ENCODE assay signal across 25 mouse cellular contexts in genomic region chr2:156468890-156469289, GRCm38 (mm10). TPM values are rescaled to one million over a fixed set of nuclear protein-coding genes. Genes with fewer than 3 reads are reported as not detected.
DNase-seq lines count a peak whose midpoint lies in the region; ATAC-seq and TF ChIP-seq lines count a peak whose summit lies in the region.
"Had no signal": no experiment of that assay in that cellular context is flagged by ENCODE, and none has a peak within 500 bp of the region (broad histone marks: within the 10 kb centered on the region; RNA-seq: fewer than 3 reads in every experiment).

No protein-coding gene starts in this region.

- DNase-seq in cerebellum, adult 9-11 months, result peak; percentile 5
- DNase-seq in cerebellum, adult 11 months, result no peak
- DNase-seq in forebrain, postnatal 0 days, result peak; percentile 70
- peak; percentile 56 to 60 for DNase-seq in left cerebral cortex, postnatal 14 days (ENCODE audit: low spot score in 2 of 2)
- DNase-seq in left cerebral cortex, postnatal 36 days (ENCODE audit: low spot score in 2 of 2), result no peak
- DNase-seq in right cerebral cortex, postnatal 4 days, result peak; percentile 65
- no peak for DNase-seq in right cerebral cortex, postnatal 36 days (ENCODE audit: low spot score in 2 of 2)
- DNase-seq: adrenal gland, postnatal 10 days; B cell, adult 2 months; cerebellum, adult 2 months; cerebellum, postnatal 14 days; embryo, embryonic 11 days; gastrocnemius, postnatal 10 days; heart, adult 18-20 months; heart, postnatal 10 days; heart, postnatal 4 days had no signal

- peaks cover 4% of the 10 kb centered on the region; the same call in 1 of the 2 replicates for H3K4me1 ChIP-seq in forebrain, postnatal 0 days (ENCODE audit: insufficient read depth)
- peaks cover 2% of the 10 kb centered on the region; the same call in 1 of the 2 replicates for H3K4me1 ChIP-seq in forebrain, embryonic 12.5 days

- peak; percentile 36; the same call in 1 of the 2 replicates for ATAC-seq in forebrain, postnatal 0 days
- ATAC-seq in forebrain, embryonic 12.5 days (ENCODE audit: low FRiP score), result no peak
- ATAC-seq: CD4-positive, CD25-positive, alpha-beta regulatory T cell, adult 4 months; hindbrain, embryonic 16.5 days; inflammation-experienced regulatory T-cells, adult 6 months; intestine, postnatal 0 days had no signal

- H3K27me3 ChIP-seq in forebrain, postnatal 0 days (ENCODE audit: insufficient read depth, low read length), result no peaks in the 10 kb centered on the region
- no peaks in the 10 kb centered on the region; the same call in 1 of the 2 replicates for H3K27me3 ChIP-seq in forebrain, embryonic 12.5 days
- H3K27me3 ChIP-seq: embryonic facial prominence, embryonic 15.5 days; hindbrain, embryonic 12.5 days had no signal

- H3K9ac ChIP-seq in forebrain, postnatal 0 days, result no peak overlapping the region
- H3K9ac ChIP-seq in forebrain, embryonic 12.5 days, result no peak overlapping the region
- H3K9ac ChIP-seq: embryonic facial prominence, embryonic 15.5 days; hindbrain, embryonic 12.5 days had no signal

- no peaks in the 10 kb centered on the region for H3K36me3 ChIP-seq in forebrain, postnatal 0 days (ENCODE audit: insufficient read depth)
- no peaks in the 10 kb centered on the region for H3K36me3 ChIP-seq in forebrain, embryonic 12.5 days (replicated peaks)
- H3K36me3 ChIP-seq: embryonic facial prominence, embryonic 15.5 days; G1E; hindbrain, embryonic 12.5 days had no signal

- TF ChIP-seq CTCF in forebrain, postnatal 0 days (IDR thresholded peaks at IDR 0.05; ENCODE audit: low read depth), result no peak

- WGBS in forebrain, postnatal 0 days, result 79% methylated on average over 5 of the region's 5 CpGs
- 91% methylated on average over 5 of the region's 5 CpGs for whole genome bisulfite sequencing in forebrain, embryonic 12.5 days

- H3K27ac ChIP-seq in forebrain, postnatal 0 days (ENCODE audit: low read depth, low read length), result peak overlapping the region; percentile 60
- H3K27ac ChIP-seq in forebrain, embryonic 12.5 days, result no peak overlapping the region
- H3K27ac ChIP-seq: embryonic facial prominence, embryonic 15.5 days; hindbrain, embryonic 12.5 days had no signal

- H3K4me2 ChIP-seq in forebrain, postnatal 0 days (ENCODE audit: low read depth), result no peak overlapping the region
- H3K4me2 ChIP-seq in forebrain, embryonic 12.5 days, result no peak overlapping the region
- H3K4me2 ChIP-seq: embryonic facial prominence, embryonic 15.5 days; hindbrain, embryonic 12.5 days had no signal

- intact Hi-C loops in left cerebral cortex, postnatal 14 days (cut with DNase I), result no loop called here
- intact Hi-C loops in left cerebral cortex, postnatal 36 days (cut with DNase I), result no loop called here

- no peaks in the 10 kb centered on the region for H3K9me3 ChIP-seq in forebrain, postnatal 0 days (ENCODE audit: low read length)
- no peaks in the 10 kb centered on the region for H3K9me3 ChIP-seq in forebrain, embryonic 12.5 days
- H3K9me3 ChIP-seq: embryonic facial prominence, embryonic 15.5 days; G1E; hindbrain, embryonic 12.5 days had no signal

- no peak overlapping the region for H3K4me3 ChIP-seq in forebrain, postnatal 0 days (ENCODE audit: low read depth, low read length)
- no peak overlapping the region for H3K4me3 ChIP-seq in forebrain, embryonic 12.5 days (replicated peaks)
- H3K4me3 ChIP-seq: embryonic facial prominence, embryonic 15.5 days; erythroblast, embryonic 14.5 days; hindbrain, embryonic 12.5 days had no signal

RNA-seq across cellular contexts. Expression of gene Epb41l1, which starts 48.2 kb away (rescaled TPM):
- 169 and 211 TPM in 2 replicates for total RNA-seq in forebrain, postnatal 0 days (2014; rRNA removed)
- polyA plus RNA-seq in forebrain, postnatal 0 days (2015; fragmentation: Nextera tagmentation; extraction: Ambion mirVana), result 7.0 and 10.0 TPM in 2 replicates
- 4.1 and 4.4 TPM in 2 replicates for polyA plus RNA-seq in forebrain, embryonic 12.5 days (2016; fragmentation: Nextera tagmentation; extraction: Ambion mirVana)
- total RNA-seq in left cerebral cortex, postnatal 14 days (2021), result 100 to 1,000 TPM; 304 to 328 TPM
- 100 to 1,000 TPM; 346 to 360 TPM for total RNA-seq in left cerebral cortex, postnatal 36 days (2021)

Comparison
In these comparisons a context has a peak if more than half of its experiments do, and no peak if none do; other contexts are left out.
1. DNase-seq: peak in cerebellum, adult 9-11 months (single experiment), forebrain, postnatal 0 days (single experiment), left cerebral cortex, postnatal 14 days (2 of 2) and right cerebral cortex, postnatal 4 days (single experiment); none in cerebellum, adult 11 months (single experiment), left cerebral cortex, postnatal 36 days (0 of 2) and right cerebral cortex, postnatal 36 days (0 of 2).